Mouse (Mus musculus): ENCODE data around the gene Usp1. TPM values are rescaled to one million over a fixed set of nuclear protein-coding genes. Genes with fewer than 3 reads are reported as not detected.
A peak's percentile ranks its signal among the peaks of the same experiment; 100 is the strongest.

Gene Usp1
- polyA plus RNA-seq (2016; fragmentation: Nextera tagmentation; extraction: Ambion mirVana): 134 and 143 TPM in 2 replicates

DNA sequence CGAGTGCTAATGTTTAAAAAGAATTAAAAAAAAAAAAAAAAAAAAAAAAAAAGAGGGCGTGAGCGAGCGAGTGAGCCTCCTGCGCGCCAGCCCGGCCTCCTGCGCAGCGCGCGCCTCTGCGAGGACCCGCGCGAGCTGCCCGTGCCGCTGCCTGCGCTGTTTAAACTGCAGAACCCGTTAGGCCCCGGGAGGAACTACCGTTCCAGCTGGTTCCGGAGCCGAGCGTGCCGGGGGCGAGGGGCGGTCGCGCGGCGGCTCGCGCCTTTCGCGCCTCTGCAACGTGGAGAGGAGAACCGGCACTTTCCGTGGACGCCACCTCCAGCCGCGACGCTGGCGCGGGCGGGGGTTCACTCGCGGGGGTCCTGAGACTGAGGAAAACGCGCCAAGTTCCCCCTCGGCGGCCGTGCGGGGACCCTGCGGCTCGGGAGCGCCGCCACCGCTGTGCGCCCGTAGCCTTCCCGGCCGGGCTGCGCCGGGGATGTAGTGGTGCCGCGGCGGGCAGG is at the start of gene Usp1:
Gene Usp1 (plus strand): TSS at position 243 of the 503 bp plus-strand sequence.
- H3K9me3 ChIP-seq: no peaks in the 10 kb centered on the region
- H3K27me3 ChIP-seq: no peaks in the 10 kb centered on the region
- peak within 1 kb of the TSS; percentile 83 for H3K4me2 ChIP-seq
- H3K4me1 ChIP-seq: peaks cover 20% of the 10 kb centered on the region
- under 1% methylated on average over 67 of the region's 67 CpGs for WGBS
- H3K9ac ChIP-seq: peak within 1 kb of the TSS; percentile 98
- H3K36me3 ChIP-seq (replicated peaks): no peaks in the 10 kb centered on the region
- H3K27ac ChIP-seq: peak within 1 kb of the TSS; percentile 100
- H3K4me3 ChIP-seq (replicated peaks): peak within 1 kb of the TSS; percentile 94
- ATAC-seq (ENCODE audit: low FRiP score): peak; percentile 76

DNA sequence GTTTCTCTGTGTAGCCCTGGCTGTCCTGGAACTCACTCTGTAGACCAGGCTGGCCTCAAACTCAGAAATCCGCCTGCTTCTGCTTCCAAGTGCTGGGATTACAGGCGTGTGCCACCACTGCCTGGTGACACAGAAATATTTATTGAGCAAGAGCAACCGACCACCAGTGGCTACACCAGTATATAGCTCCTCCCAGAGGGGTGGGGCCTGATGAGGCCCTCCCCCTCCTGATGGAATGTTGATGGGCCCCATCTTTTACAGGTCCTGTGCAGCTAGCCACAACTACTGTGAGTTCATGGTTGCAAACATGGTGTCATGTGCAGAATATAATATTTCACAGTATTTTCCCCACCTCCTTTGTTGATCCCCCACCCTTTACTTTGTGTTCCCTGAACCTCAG is 40.9 kb upstream of the Usp1 start:
- Histone ChIP-seq H3K4me2 (no peak overlapping the region), H3K9ac (no peak overlapping the region), H3K9me3 (no peaks in the 10 kb centered on the region), H3K27ac (no peak overlapping the region), H3K27me3 (no peaks in the 10 kb centered on the region), H3K36me3 (replicated peaks) (no peaks in the 10 kb centered on the region), H3K4me3 (replicated peaks) (no peak overlapping the region), H3K4me1 (no peaks in the 10 kb centered on the region)
- no peak for ATAC-seq (ENCODE audit: low FRiP score)
- 74% methylated on average over 3 of the region's 3 CpGs for whole genome bisulfite sequencing

DNA sequence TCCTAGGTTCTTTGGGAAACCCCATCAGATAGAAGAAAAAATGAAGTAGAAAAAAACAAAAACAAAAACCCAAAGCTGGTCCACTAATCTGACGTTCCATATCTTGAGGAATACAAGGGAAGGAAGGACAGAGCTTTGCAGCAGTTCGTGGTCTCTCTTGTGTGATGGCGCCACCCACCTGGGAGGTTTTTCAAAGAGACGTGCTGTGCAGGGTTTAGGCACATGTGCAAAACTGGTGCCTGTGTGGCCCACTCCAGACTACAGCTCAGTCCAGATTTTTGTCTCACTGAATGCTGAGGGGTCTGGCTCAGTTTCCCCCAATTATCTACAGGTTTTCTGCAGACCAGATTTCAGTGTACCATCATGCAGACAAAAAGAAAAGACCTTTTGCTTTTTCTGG is 37.2 kb upstream of the Usp1 start:
- no peaks in the 10 kb centered on the region for H3K27me3 ChIP-seq
- no peaks in the 10 kb centered on the region for H3K36me3 ChIP-seq (replicated peaks)
- no peak overlapping the region for H3K4me2 ChIP-seq
- H3K4me3 ChIP-seq (replicated peaks): no peak overlapping the region
- no peaks in the 10 kb centered on the region for H3K4me1 ChIP-seq
- no peak for ATAC-seq (ENCODE audit: low FRiP score)
- 77% methylated on average over 4 of the region's 4 CpGs for WGBS
- H3K9me3 ChIP-seq: no peaks in the 10 kb centered on the region
- H3K27ac ChIP-seq: no peak overlapping the region
- no peak overlapping the region for H3K9ac ChIP-seq

DNA sequence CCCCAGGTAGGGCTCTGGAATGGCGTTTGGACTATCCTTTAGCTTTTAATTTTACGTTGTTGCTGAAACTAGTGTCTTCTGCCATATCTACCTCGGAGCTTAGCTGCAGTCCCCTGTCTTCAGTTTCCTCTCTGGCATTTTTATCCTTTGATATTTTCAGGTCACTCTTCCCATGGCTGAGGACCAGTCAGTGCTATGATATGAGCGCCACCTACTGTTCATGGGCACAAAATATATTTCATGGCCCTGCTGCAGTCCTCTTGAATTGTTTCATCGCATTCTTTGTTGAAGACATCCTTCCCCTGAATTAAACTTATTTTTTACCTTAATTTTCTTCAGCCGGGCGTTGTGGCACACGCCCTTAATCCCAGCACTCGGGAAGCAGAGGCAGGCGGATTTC is 36.5 kb upstream of the Usp1 start:
- no peak overlapping the region for H3K9ac ChIP-seq
- no peak overlapping the region for H3K4me3 ChIP-seq (replicated peaks)
- H3K9me3 ChIP-seq: no peaks in the 10 kb centered on the region
- H3K27ac ChIP-seq: no peak overlapping the region
- H3K27me3 ChIP-seq: no peaks in the 10 kb centered on the region
- 25% methylated on average over 10 of the region's 10 CpGs for WGBS
- H3K4me2 ChIP-seq: no peak overlapping the region
- ATAC-seq (ENCODE audit: low FRiP score): peak; percentile 77; the same call in 1 of the 2 replicates
- H3K36me3 ChIP-seq (replicated peaks): no peaks in the 10 kb centered on the region
- no peaks in the 10 kb centered on the region for H3K4me1 ChIP-seq

DNA sequence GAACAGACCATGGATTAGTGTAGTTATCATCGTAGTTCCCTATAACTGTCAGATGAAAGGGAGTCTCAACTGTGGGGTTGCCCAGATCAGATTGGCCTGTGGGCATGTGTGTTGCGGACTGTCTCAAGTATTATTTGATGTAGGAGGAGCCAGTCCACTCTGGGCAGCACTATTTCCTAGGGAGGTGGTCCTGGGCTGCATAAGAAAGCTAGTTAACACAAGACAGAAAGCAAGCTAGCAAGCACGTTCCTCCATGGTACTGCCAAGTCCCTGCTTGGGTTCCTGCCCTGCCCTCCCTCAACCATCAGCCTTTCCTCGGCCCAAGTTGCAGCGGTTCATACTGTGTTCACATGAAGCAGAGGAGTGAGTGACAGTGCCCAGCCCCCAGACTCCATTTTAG is 13.4 kb upstream of the Usp1 start:
- Histone ChIP-seq H3K27ac (no peak overlapping the region), H3K36me3 (replicated peaks) (no peaks in the 10 kb centered on the region), H3K4me1 (no peaks in the 10 kb centered on the region), H3K4me2 (no peak overlapping the region), H3K27me3 (no peaks in the 10 kb centered on the region), H3K9me3 (no peaks in the 10 kb centered on the region), H3K4me3 (replicated peaks) (no peak overlapping the region), H3K9ac (no peak overlapping the region)
- 93% methylated on average over 5 of the region's 5 CpGs for WGBS
- ATAC-seq (ENCODE audit: low FRiP score): no peak

DNA sequence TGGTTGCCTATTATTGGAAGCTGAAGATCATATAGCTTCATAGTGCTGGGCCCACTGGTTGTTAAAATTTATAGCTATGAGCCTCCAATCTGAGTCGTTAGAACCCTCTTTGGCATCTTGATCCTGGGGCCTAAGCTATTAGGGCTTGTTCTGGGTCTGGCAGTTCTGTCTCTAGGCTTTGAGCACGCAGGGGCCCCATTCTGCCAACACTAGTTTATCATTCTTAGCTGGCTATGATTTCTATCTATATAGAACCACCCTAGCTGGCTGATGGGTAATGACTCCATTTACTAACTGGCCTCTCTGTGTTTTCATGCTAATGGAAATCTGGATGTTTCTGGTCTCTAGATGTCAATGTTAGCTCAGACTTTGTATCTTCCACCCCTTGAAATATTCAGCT is 5.9 kb upstream of the Usp1 start:
- Histone ChIP-seq H3K9me3 (no peaks in the 10 kb centered on the region), H3K27ac (no peak overlapping the region), H3K27me3 (no peaks in the 10 kb centered on the region), H3K36me3 (replicated peaks) (no peaks in the 10 kb centered on the region), H3K4me3 (replicated peaks) (no peak overlapping the region), H3K4me1 (peaks cover 4% of the 10 kb centered on the region; the same call in 1 of the 2 replicates), H3K9ac (no peak overlapping the region), H3K4me2 (no peak overlapping the region)
- WGBS: 88% methylated on average over 2 of the region's 2 CpGs
- ATAC-seq (ENCODE audit: low FRiP score): no peak

DNA sequence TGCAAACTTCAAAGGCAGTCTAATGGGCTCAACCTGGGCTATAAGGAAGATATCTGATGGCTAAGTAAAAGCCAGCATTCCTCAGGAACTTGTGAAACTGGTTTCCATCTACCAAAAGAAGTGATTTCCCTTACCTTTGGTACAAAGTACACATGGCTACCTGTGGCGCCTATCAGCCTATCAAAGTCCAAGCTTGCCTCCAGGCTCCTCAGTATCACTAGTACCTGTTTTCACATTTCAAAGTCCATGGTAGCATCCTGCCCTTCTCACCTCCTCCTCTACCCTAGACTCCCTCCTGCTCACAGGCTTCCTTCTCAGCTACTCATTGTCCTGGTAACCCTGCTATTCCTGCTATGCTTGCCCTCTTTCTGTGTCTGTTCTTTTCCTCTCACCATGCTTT is 5.4 kb upstream of the Usp1 start:
- WGBS: 82% methylated on average over 1 of the region's 1 CpGs
- no peaks in the 10 kb centered on the region for H3K9me3 ChIP-seq
- H3K4me3 ChIP-seq (replicated peaks): no peak overlapping the region
- no peak overlapping the region for H3K27ac ChIP-seq
- no peak overlapping the region for H3K4me2 ChIP-seq
- peaks cover 4% of the 10 kb centered on the region; the same call in 1 of the 2 replicates for H3K4me1 ChIP-seq
- H3K36me3 ChIP-seq (replicated peaks): no peaks in the 10 kb centered on the region
- ATAC-seq (ENCODE audit: low FRiP score): no peak
- H3K9ac ChIP-seq: no peak overlapping the region
- no peaks in the 10 kb centered on the region for H3K27me3 ChIP-seq

DNA sequence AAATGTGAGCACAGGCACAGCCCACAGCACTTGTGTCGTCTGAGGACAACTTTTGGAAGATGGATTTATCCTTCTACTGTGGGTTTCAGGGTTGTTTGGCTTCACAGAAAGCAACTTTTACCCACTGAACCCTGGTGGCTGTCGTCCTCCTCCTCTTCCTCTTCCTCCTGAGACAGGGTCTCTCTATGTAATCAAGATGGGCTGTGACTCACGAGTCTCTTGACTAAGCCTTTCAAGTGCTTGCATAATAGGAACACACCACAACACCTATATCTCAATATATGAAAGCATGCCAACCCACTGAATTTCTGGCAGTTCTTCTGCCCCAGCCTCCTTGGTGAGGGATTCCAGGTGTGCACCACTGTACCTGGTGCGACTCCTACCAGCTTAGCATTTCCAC is 2.7 kb upstream of the Usp1 start:
- H3K9me3 ChIP-seq: no peaks in the 10 kb centered on the region
- ATAC-seq (ENCODE audit: low FRiP score): no peak
- no peak overlapping the region for H3K4me3 ChIP-seq (replicated peaks)
- H3K27me3 ChIP-seq: no peaks in the 10 kb centered on the region
- 90% methylated on average over 4 of the region's 4 CpGs for WGBS
- no peaks in the 10 kb centered on the region for H3K36me3 ChIP-seq (replicated peaks)
- no peak overlapping the region for H3K4me2 ChIP-seq
- peaks cover 18% of the 10 kb centered on the region for H3K4me1 ChIP-seq
- no peak overlapping the region for H3K9ac ChIP-seq
- no peak overlapping the region for H3K27ac ChIP-seq

DNA sequence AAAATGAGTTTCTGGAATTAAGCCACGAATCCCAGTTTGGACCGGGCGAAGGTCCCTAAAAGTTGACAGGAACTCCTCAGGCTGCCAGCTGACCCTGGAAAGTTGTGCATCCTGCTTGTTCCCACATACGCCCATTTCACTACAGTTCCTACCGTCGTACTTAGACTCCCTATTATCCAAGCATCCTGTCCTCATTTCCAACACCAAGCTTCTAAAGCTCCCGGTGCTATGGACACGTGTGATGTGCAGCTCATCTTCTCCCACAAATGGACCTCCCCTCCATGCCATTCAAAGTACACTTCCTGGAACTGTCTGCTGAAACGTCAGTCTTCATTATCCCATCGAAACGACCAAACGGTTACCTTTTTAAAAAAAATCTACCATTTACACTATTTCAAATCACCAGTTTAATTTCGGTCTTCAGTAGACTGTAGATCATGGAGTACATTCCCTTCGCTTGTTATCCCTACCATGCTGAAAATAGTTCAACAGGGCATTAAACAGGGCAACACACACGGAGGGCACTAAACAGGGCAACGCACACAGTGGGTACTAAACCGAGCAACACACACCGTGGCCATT is 1.5 kb upstream of the Usp1 start:
- Histone ChIP-seq H3K27ac (peak overlapping the region; percentile 100), H3K9me3 (no peaks in the 10 kb centered on the region), H3K4me1 (peaks cover 20% of the 10 kb centered on the region), H3K27me3 (no peaks in the 10 kb centered on the region), H3K9ac (peak overlapping the region; percentile 86), H3K4me3 (replicated peaks) (peak overlapping the region; percentile 94), H3K36me3 (replicated peaks) (no peaks in the 10 kb centered on the region), H3K4me2 (peak overlapping the region; percentile 83)
- WGBS: 16% methylated on average over 18 of the region's 18 CpGs
- peak; percentile 5 for ATAC-seq (ENCODE audit: low FRiP score)

DNA sequence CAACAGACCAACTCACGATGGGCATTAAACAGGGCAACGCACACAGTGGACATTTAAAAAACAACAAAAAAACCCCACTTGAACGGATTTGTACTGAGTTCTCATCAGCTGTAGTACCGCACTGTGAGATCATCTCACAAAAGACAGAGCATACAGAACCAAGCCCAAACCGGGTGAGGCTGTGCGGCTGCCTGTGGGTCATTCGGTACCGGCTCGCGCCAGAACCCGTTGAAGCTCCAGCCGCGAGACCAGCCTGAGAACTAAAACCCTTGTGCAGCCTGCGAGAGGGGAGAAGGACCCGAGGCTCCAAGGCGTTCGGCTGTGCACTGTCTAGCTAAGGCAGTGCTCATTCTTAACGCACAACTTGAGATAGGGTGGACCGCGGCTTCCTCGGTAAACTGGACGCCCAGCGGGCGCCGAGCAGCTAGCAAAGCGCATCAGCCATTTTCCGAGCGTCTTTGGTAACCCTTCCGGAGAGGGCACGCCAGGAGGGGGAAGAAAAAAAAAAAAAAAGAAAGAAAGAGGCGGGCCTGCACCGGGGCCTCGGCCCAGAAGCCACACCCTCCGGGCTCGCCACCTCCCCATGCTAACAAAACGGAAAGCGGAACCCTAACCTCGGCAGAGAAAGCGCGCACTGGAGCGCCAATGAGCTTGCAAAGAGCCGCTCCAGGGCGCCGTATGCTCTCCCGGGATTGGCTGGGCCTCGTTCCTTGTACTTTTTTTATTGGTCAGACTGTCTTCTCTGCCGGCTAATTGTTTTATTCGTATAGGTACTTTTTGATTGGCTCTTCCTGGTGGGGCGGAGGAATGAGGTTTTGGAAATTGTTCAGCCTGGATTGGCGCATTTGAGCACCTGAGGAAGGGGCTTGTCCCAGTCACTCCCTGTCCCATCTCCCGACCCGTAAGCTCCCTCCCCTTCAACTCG is 705 bp upstream of the Usp1 start:
- Histone ChIP-seq H3K4me1 (peaks cover 20% of the 10 kb centered on the region), H3K4me2 (peak overlapping the region; percentile 83), H3K27ac (peak overlapping the region; percentile 100), H3K9me3 (no peaks in the 10 kb centered on the region), H3K4me3 (replicated peaks) (peak overlapping the region; percentile 94), H3K27me3 (no peaks in the 10 kb centered on the region), H3K36me3 (replicated peaks) (no peaks in the 10 kb centered on the region), H3K9ac (peak overlapping the region; percentile 86)
- ATAC-seq (ENCODE audit: low FRiP score): peak; percentile 96
- WGBS: under 1% methylated on average over 52 of the region's 53 CpGs

DNA sequence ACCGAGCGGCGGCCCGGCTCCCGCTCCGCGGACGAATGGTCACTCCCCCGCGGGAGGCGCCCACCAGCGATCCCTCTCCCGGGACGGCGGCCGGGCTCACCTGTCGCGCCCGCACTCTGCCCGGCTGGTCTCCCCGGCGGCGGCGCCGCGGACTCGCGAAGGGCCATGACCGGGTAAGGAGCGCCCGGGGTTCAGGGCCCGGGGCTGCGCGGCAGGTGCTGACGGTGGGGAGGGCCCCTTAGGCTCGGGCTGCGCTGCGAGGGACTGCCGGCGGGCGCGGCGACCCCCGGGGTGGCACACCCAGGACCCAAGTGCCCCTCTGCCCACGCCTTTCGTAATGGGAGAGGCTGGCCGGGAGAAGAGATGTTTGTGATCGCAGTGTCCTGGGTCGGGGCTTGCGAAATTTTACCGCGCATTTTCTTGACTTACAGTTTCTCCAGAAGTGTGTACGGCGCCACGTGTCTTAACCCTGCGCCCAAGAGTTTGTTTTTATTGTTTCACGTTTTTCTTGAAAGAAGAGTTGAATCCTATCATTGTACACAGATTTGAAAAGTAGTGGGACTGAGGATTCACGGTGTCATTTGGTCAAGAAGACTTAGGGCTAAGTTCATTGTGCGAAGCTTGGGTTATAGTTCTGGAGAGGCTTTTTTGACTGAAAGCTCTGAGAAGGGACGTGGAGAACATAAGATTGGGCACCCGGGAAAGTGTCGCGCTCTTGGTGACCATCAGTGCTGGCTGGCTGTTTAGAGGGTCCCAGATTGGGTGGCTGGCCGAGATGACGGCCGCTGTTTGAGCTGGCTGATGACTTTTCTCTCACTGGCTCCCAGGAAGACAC is 678 bp downstream of the Usp1 start:
- peak overlapping the region; percentile 83 for H3K4me2 ChIP-seq
- H3K9me3 ChIP-seq: no peaks in the 10 kb centered on the region
- peak overlapping the region; percentile 98 for H3K9ac ChIP-seq
- H3K36me3 ChIP-seq (replicated peaks): peaks cover 4% of the 10 kb centered on the region; the same call in 1 of the 2 replicates
- peak overlapping the region; percentile 100 for H3K27ac ChIP-seq
- H3K4me1 ChIP-seq: peaks cover 20% of the 10 kb centered on the region
- no peaks in the 10 kb centered on the region for H3K27me3 ChIP-seq
- peak; percentile 31 for ATAC-seq (ENCODE audit: low FRiP score)
- H3K4me3 ChIP-seq (replicated peaks): peak overlapping the region; percentile 94
- under 1% methylated on average over 57 of the region's 66 CpGs for WGBS

DNA sequence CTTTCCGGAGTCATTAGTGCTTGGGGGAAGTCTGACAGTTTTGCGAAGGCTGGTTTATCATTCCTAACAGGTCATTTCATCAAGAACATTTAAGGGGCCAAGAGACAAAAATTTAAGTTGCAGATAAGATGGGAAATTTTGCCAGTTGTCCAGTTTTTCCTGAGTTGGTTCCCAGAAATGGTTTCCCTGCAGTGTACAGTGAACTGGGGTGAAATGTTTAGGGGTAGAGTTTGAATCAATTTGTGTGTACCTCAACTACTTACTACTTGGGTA is 1.2 kb downstream of the Usp1 start:
- 2% methylated on average over 2 of the region's 2 CpGs for WGBS
- H3K36me3 ChIP-seq (replicated peaks): peaks cover 4% of the 10 kb centered on the region; the same call in 1 of the 2 replicates
- ATAC-seq (ENCODE audit: low FRiP score): no peak

More for the DNA sequence above, 1.2 kb downstream of the Usp1 start:
- Histone ChIP-seq H3K4me2 (peak overlapping the region; percentile 83), H3K27me3 (no peaks in the 10 kb centered on the region), H3K4me1 (peaks cover 20% of the 10 kb centered on the region), H3K27ac (peak overlapping the region; percentile 100; the same call in 1 of the 2 replicates), H3K9ac (peak overlapping the region; percentile 98), H3K4me3 (replicated peaks) (peak overlapping the region; percentile 94), H3K9me3 (no peaks in the 10 kb centered on the region)
